8 mouse cellular contexts compared by ENCODE assay signal in genomic region chr1:152954821-152955523, GRCm38 (mm10). TPM values are rescaled to one million over a fixed set of nuclear protein-coding genes. Genes with fewer than 3 reads are reported as not detected.
DNase-seq lines count a peak whose midpoint lies in the region; ATAC-seq and TF ChIP-seq lines count a peak whose summit lies in the region.

TSS of gene Nmnat2 (plus strand) at chr1:152954993.

- no peaks in the 10 kb centered on the region for H3K9me3 ChIP-seq in ES-E14 (ENCODE audit: control insufficient read depth, insufficient read depth, low read depth, low read length)
- no peaks in the 10 kb centered on the region for H3K9me3 ChIP-seq in forebrain, embryonic 13.5 days (replicated peaks)
- no peaks in the 10 kb centered on the region for H3K9me3 ChIP-seq in hindbrain, embryonic 14.5 days (ENCODE audit: control insufficient read depth, low read length)

- peak within 1 kb of the TSS; percentile 78 for H3K4me2 ChIP-seq in forebrain, embryonic 13.5 days
- H3K4me2 ChIP-seq in hindbrain, embryonic 14.5 days (replicated peaks), result peak within 1 kb of the TSS; percentile 81

- ATAC-seq in cerebellum, adult (ENCODE audit: insufficient number of reproducible peaks, low FRiP score, low TSS enrichment), result peak; percentile 80
- peak; percentile 92 for ATAC-seq in forebrain, embryonic 13.5 days
- ATAC-seq in hindbrain, embryonic 14.5 days (ENCODE audit: low FRiP score), result peak; percentile 92
- ATAC-seq in erythroblast, adult 5-6 weeks (replicated peaks; ENCODE audit: low FRiP score, poor library complexity, severe bottlenecking), result no peak

- H3K27me3 ChIP-seq in forebrain, embryonic 13.5 days, result peaks cover 40% of the 10 kb centered on the region
- H3K27me3 ChIP-seq in hindbrain, embryonic 14.5 days (ENCODE audit: control insufficient read depth, insufficient read depth, low read length), result 0 out of 2 replicates have a peak, but pooled peaks cover 4% of the 10 kb centered on the region

- no peak within 1 kb of the TSS for H3K27ac ChIP-seq in ES-E14 (ENCODE audit: insufficient read depth, low read depth, low read length, poor library complexity, severe bottlenecking)
- peak within 1 kb of the TSS; percentile 82 for H3K27ac ChIP-seq in forebrain, embryonic 13.5 days
- peak within 1 kb of the TSS; percentile 94 for H3K27ac ChIP-seq in hindbrain, embryonic 14.5 days

- H3K4me3 ChIP-seq in ES-E14 (ENCODE audit: insufficient read depth in 1 of 2, low read depth in 1 of 2, low read length in 2 of 2, poor library complexity in 1 of 2, severe bottlenecking in 1 of 2), result peak within 1 kb of the TSS; percentile 62 to 68
- peak within 1 kb of the TSS; percentile 60 for H3K4me3 ChIP-seq in forebrain, embryonic 13.5 days
- peak within 1 kb of the TSS; percentile 61 for H3K4me3 ChIP-seq in hindbrain, embryonic 14.5 days (replicated peaks; ENCODE audit: low read length)

- H3K9ac ChIP-seq in ES-E14 (ENCODE audit: insufficient read depth, low read depth, low read length, poor library complexity, severe bottlenecking), result peak within 1 kb of the TSS; percentile 17
- H3K9ac ChIP-seq in forebrain, embryonic 13.5 days, result peak within 1 kb of the TSS; percentile 72
- peak within 1 kb of the TSS; percentile 69 for H3K9ac ChIP-seq in hindbrain, embryonic 14.5 days

- no peak for DNase-seq in ES-E14 (ENCODE audit: low read depth, low spot score)
- DNase-seq in hindbrain, embryonic 14.5 days (ENCODE audit: low spot score), result peak; percentile 84
- peak; percentile 83 to 90 for DNase-seq in left cerebral cortex, postnatal 25 days (ENCODE audit: low spot score in 2 of 2)
- peak; percentile 54 for DNase-seq in neural tube, embryonic 10.5 days (ENCODE audit: extremely low spot score, low spot score)
- no peak for DNase-seq in urinary bladder, adult 18-20 months (ENCODE audit: low spot score in 2 of 2)

- H3K4me1 ChIP-seq in ES-E14 (ENCODE audit: control insufficient read depth in 2 of 2, insufficient read depth in 2 of 2, low read length in 2 of 2, poor library complexity in 1 of 2), result no peaks in the 10 kb centered on the region; a peak in 1 of 4 replicates
- H3K4me1 ChIP-seq in forebrain, embryonic 13.5 days, result peaks cover 19% of the 10 kb centered on the region
- peaks cover 17% of the 10 kb centered on the region for H3K4me1 ChIP-seq in hindbrain, embryonic 14.5 days (replicated peaks; ENCODE audit: control insufficient read depth, insufficient read depth, low read length)

- no peaks in the 10 kb centered on the region for H3K36me3 ChIP-seq in ES-E14 (ENCODE audit: control insufficient read depth, insufficient read depth, low read length, poor library complexity, severe bottlenecking)
- no peaks in the 10 kb centered on the region for H3K36me3 ChIP-seq in forebrain, embryonic 13.5 days (ENCODE audit: poor library complexity, severe bottlenecking)
- H3K36me3 ChIP-seq in hindbrain, embryonic 14.5 days (replicated peaks; ENCODE audit: control insufficient read depth, insufficient read depth), result no peaks in the 10 kb centered on the region

- intact Hi-C loops in left cerebral cortex, postnatal 25 days (cut with DNase I), result loop anchor here (5.0 kb wide), 1 partner anchor 97 kb away; no protein-coding TSS in a partner anchor

- WGBS in forebrain, embryonic 13.5 days, result under 1% methylated on average over 42 of the region's 42 CpGs
- WGBS in hindbrain, embryonic 14.5 days, result under 1% methylated on average over 41 of the region's 42 CpGs

- in situ Hi-C loops in ES-E14 (cut with MboI; ENCODE audit: low sequenced_read_pairs in 2 of 2, unreplicated experiment in 2 of 2), result no loop called here

TF ChIP-seq in ES-E14, 5 proteins besides CTCF, POLR2A, EP300 and RAD21:
- TF ChIP-seq CHD2 (IDR thresholded peaks at IDR 0.05; ENCODE audit: low read depth, low read length), result no peak
- no peak for TF ChIP-seq MAFK (IDR thresholded peaks at IDR 0.05; ENCODE audit: insufficient read depth, low read depth, low read length)
- no peak for TF ChIP-seq HCFC1 (IDR thresholded peaks at IDR 0.05; ENCODE audit: borderline replicate concordance, insufficient read depth, low read length)
- TF ChIP-seq ZNF384 (IDR thresholded peaks at IDR 0.05; ENCODE audit: low read depth, low read length), result no peak
- TF ChIP-seq ZC3H11A (IDR thresholded peaks at IDR 0.05; ENCODE audit: borderline replicate concordance, low read depth, low read length), result no peak

RNA-seq across cellular contexts. Expression of gene Nmnat2, which starts in this region (rescaled TPM):
- total RNA-seq in ES-E14 (2012; rRNA removed), result 15.0 and 24.8 TPM in 2 replicates
- polyA plus RNA-seq in forebrain, embryonic 13.5 days (2015; fragmentation: Nextera tagmentation; extraction: Ambion mirVana), result 38.8 and 41.9 TPM in 2 replicates
- polyA plus RNA-seq in hindbrain, embryonic 14.5 days (2014; fragmentation: Nextera tagmentation; extraction: Ambion mirVana), result 81.6 and 84.7 TPM in 2 replicates
- 100 to 1,000 TPM; 153 to 155 TPM for total RNA-seq in left cerebral cortex, postnatal 25 days (2021)
- not detected in 2 replicates for total RNA-seq in erythroblast, adult 5-6 weeks (2015; ENCODE audit: low replicate concordance)
- total RNA-seq in erythroblast, adult 5-6 weeks (2017; ENCODE audit: low replicate concordance), result 0.14 TPM in 1 of 2 replicates, not detected in the other

Comparison
In these comparisons a context has a peak if more than half of its experiments do, and no peak if none do; other contexts are left out.
1. RNA of gene Nmnat2 (total RNA-seq): 153 to 155 TPM in left cerebral cortex, postnatal 25 days and 15.0 to 24.8 TPM in ES-E14; 0.14 TPM in erythroblast, adult 5-6 weeks; every median in the first group is over 10 times any median in the second.
2. DNase-seq: peak in hindbrain, embryonic 14.5 days (single experiment), left cerebral cortex, postnatal 25 days (2 of 2) and neural tube, embryonic 10.5 days (single experiment); none in ES-E14 (single experiment) and urinary bladder, adult 18-20 months (0 of 2).
3. H3K9ac ChIP-seq: peak in every context shown above with its lines; median percentile 72 in forebrain, embryonic 13.5 days; 69 in hindbrain, embryonic 14.5 days; 17 in ES-E14.
4. Peak in every context shown above with its lines, with median percentiles within 50 percentile points of each other: H3K4me3 ChIP-seq.